Mouse (Mus musculus) v-Abl transformed pro-B cells (cell line): ENCODE data around the gene Rap1a.

Experiments
- in situ Hi-C, 2 experiments: fragments of 400-800 bp; cut with MboI; formaldehyde crosslinking; loops; one replicate each; pipeline ENCODE4 v1.15.1; 2025; ENCODE audit not compliant: unreplicated experiment in 2 of 2

Rap1a gene

GRCm38 (mm10) chr3:105722510-105722909, 78.6 kb downstream of the Rap1a start:
- in situ Hi-C loops, result loop anchor here (5.0 kb wide), 1 partner anchor 35 kb away; the partner anchor contains the start of gene Ddx20 (in 2 of the 2)

- in situ Hi-C loops, result loop anchor here (5.0 kb wide), 1 partner anchor 34 kb away; the partner anchor contains the start of gene Ddx20 (in 2 of the 2)
These were observed 79.4 kb downstream of the Rap1a start for GRCm38 (mm10) chr3:105721681-105722201.

DNA sequence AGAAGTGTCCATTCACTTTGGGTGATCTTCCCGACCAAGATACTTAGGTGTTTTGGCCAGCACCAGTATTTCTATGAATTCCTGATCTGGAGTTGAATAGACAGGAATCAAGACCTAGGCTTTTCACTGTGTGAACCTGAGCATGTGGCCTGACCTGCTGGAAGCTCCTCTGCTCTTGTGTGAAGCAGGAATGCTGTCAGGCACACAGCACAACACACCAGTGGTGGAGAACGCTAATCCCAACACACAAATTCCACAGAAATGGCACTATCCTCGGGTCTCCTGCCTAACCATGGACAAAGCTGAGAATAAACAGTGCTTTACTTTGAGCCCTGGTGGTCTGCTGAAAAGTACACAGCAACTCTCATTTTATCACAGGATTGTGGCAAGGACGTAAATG, 80.6 kb downstream of the Rap1a start:
- in situ Hi-C loops, result loop anchor here (5.0 kb wide), 1 partner anchor 33 kb away; the partner anchor contains the start of gene Ddx20 (in 2 of the 2)

- in situ Hi-C loops, result loop anchor here (5.0 kb wide), 1 partner anchor 33 kb away; the partner anchor contains the start of gene Ddx20 (in 2 of the 2)
These were observed 81.2 kb downstream of the Rap1a start for GRCm38 (mm10) chr3:105719979-105720378.

DNA sequence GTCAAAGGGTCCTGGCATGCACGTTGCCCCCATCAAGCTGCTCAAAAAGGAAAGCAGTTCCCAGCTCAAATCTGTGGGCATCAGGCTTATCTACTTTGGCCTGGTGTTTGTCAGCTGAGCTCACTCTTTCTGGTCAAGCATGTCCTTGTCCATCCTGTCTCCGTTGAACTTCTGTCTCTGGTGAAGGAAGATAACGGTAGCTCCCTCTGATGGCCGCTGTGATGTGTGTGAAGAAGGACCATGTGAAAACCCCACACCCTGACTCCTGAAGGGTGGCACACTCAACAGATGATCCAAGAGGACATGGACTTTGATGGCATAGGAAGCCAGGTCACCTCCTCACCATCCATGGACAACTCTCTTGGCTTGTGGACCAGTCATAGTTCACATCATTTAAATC, 82.4 kb downstream of the Rap1a start:
- in situ Hi-C loops, result no loop called here

DNA sequence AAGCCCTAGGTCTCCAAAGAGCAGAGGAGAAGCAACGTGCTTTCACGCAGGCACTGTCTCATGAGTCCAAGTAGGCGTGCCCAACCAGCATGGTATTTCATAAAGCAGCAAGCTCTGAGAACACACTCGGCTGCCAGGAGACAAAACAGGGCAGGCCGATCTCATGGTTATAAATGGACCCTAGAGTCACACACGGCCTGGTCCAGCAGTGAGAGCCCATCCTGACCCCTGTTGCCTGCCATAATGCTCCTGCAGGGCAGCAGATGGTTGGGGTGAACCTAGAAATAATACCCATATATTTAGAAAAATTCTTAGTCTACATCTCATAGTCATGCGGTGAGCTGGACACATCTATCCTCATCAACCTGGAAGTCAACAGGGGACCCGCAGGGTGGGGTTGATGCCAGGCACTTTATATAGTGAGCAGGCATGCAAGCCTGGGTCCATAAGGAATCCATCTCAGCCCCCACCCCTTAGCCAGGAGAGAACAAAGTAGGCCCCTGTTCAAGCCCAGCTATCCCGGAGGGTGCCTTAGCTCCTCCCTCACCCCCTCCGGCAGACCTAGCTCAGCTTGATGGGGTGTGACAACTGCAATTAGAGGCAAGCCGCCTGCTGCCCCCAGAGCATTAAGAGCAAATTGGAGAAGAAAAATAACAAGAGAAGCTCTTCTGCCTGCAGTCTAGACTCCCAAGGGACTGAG, 83.1 kb downstream of the Rap1a start:
- in situ Hi-C loops, result no loop called here

GRCm38 (mm10) chr3:105716353-105717000, 84.7 kb downstream of the Rap1a start:
- in situ Hi-C loops, result no loop called here

DNA sequence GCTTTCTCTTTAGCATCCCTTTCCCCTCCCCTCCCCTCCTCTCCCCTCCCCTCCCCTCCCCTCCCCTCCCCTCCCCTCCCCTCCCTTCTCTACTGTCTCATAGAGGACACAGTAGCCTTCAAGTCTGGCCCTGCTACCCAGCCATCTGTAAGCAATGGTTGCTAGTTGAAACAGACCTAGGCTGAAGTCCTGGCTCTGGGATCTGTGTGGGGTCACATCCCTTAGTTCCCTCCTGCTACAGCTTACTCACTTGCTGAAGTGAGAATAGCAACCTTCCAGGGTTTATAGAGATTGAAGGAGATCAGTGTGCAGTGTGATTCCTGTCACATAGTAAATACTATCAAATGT, 86.3 kb downstream of the Rap1a start:
- in situ Hi-C loops, result no loop called here

- in situ Hi-C loops, result no loop called here
These were observed 86.9 kb downstream of the Rap1a start for GRCm38 (mm10) chr3:105714091-105714819.

GRCm38 (mm10) chr3:105712827-105713226, 88.3 kb downstream of the Rap1a start:
- in situ Hi-C loops, result no loop called here

- in situ Hi-C loops, result no loop called here
These were observed 89.4 kb downstream of the Rap1a start for GRCm38 (mm10) chr3:105711741-105712140.

DNA sequence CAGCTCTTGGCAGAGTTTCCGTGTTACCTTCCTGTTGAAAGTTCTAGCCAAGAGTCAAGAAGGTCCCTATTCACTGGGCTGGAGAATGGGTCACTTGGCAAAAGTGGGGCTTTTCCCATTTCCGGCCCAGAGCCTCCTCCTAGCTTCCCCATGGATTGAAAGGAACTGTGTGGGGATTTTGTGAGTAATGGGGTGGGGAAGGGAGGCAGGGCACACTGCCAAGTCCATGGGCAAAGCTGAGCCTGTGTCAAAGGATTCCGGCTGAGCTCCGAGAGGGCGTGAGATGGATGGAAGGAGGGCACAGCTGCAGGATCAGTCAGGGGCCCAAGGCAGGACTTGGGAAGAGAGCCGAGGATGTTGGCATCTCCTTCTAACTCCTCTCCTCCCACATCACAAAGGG, 90.9 kb downstream of the Rap1a start:
- in situ Hi-C loops, result no loop called here

DNA sequence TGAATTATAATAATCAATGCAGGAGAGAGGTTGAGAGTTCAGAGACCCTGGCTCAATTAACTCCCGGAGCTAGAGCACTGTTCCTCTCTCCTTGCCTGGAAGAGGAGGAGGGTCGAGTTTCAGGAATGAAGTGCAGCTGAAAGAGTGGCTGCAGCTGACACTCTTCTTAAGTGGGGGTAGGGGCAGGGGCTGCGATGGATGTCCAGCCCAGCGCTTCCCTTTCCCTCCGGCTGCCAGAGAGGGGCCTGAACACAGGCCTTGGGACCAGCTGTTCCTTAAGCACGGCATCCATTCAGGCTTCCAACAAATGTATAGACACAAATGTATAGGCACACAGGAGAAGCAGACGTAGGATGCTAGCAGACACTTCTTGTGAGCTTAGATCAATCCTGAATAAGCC, 93.5 kb downstream of the Rap1a start:
- in situ Hi-C loops, result no loop called here

DNA sequence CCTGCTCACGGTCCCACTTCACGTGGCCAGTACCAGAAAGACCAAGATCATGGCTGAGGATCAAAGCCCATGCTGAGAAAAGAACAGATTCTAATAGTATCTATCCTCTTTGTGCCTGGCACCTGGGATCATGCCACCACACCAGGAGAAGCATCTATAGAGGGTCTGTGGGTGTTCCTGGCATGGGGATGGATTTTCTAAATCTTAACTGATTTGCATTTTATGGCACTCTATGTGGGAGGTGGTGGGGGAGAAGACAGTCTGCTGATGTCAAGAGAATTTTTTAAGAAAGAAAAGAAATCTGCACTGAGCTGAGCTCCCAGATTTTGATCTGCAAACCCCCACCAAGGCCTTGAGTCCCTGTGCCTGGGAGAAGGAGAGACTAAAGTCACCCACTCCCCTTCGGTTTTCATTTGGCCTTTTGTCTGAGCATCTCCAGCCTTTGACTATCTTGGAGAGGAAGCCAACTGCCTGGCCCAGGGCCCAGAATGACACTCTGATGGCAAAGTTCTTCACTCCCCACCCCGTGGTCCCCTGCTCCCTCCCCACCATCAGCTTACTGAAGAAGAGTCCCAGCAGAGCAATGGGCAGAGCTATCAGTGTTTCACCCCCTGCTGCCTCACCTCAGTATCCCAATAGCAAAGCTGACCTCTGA, 94.6 kb downstream of the Rap1a start:
- in situ Hi-C loops, result no loop called here

- in situ Hi-C loops, result no loop called here
These were observed 95.6 kb downstream of the Rap1a start for GRCm38 (mm10) chr3:105705561-105705960.

- in situ Hi-C loops, result no loop called here
These were observed 96.0 kb downstream of the Rap1a start for GRCm38 (mm10) chr3:105705061-105705549.

DNA sequence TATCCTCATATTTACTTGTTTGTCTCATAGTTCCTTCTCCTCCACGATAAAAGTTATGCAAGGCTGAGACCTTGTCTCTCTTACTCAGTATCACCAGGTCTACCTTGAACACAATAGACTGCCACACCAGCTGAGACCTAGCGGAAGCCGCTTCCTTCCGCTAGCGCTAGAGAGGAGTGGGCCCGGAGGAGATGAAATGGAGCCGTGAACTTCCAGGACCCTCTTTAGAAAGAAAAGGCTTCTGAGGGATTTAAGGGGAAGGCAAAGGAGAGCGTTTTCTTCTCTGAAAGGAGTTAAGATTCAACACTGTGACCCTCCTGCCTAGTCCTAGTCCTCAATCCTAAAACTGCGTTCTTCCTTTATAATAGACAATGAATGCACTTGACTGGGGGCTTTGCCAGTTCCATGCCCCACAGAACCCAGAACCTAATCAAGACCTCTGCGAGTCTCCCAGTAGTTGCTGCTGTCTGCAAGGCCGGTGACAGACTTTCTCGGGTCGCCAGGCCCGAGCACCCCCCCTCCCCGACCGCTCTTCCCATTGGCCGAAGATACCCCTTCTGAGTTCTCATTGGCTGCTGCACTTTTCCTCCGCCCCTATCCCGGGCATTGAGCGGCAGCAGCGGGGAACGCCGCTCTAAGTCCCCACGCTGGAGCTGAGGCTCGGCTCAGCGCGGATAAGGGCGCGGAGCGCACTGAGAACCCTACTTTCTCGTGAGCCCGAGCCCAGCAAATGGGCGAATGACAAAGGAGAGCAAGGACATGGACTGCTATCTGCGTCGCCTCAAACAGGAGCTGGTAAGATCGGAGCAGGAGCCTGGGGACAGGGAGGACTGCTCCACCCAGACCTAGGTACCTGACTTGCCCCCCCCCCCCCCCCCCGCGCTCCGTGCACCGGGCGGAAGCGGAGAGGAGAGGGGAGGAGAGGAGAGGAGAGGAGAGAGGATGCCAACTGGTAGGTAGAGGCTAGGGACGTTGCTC, 96.8 kb downstream of the Rap1a start, which contains the start of gene Inka2:
Inka2 (plus strand) TSS at position 569 of the 978 bp plus-strand sequence.
- in situ Hi-C loops, result no loop called here

GRCm38 (mm10) chr3:105703571-105703970, 97.6 kb downstream of the Rap1a start:
- in situ Hi-C loops, result no loop called here

DNA sequence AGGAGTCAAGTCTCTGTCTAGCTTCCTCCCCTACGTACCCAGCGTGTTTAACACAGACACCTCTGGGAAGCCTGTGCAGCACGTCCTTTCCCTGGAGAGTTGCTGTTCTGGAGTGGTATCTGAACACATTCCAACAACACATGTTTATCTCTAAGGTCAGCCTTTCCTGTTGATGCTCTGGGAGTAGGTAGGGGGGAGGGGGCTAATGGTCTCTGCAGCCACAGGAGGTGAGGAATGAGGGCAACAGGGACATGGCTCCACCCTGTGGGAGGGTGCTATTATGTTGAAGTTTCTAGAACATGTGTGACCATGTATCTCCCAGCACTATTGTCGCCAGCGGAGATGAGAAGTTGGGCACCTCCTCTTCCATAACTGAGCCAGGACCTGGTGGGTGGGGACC, 99.7 kb downstream of the Rap1a start:
- in situ Hi-C loops, result no loop called here
